Mouse (Mus musculus) thymus, adult 2 months (tissue): ENCODE data around the gene Gorasp1. TPM values are rescaled to one million over a fixed set of nuclear protein-coding genes. Genes with fewer than 3 reads are reported as not detected.

Experiments used
- DNase-seq: peaks from one replicate; pipeline ENCODE4 v3.0.0; 2021
- H3K27ac ChIP-seq: fragments of 200-500 bp; 2 replicates; pipeline ENCODE4 v1.5.1; 2012; ENCODE audit warnings: low read length, control low read depth; ENCODE audit not compliant: control insufficient read depth, insufficient read depth
- H3K27me3 ChIP-seq: fragments of 200-500 bp; 2 replicates; pipeline ENCODE4 v1.6.1; 2012; ENCODE audit warnings: mild to moderate bottlenecking, low read length, moderate library complexity, mixed read lengths; ENCODE audit not compliant: control insufficient read depth, insufficient read depth
- H3K36me3 ChIP-seq: fragments of 200-500 bp; 2 replicates; pipeline ENCODE4 v1.6.1; 2012; ENCODE audit warnings: mild to moderate bottlenecking, low read length, moderate library complexity; ENCODE audit not compliant: control insufficient read depth, insufficient read depth
- H3K4me1 ChIP-seq: fragments of 200-500 bp; replicated peaks from 2 replicates; pipeline ENCODE4 v1.6.1; 2012; ENCODE audit warnings: low read length; ENCODE audit not compliant: control insufficient read depth, insufficient read depth
- H3K4me3 ChIP-seq: fragments of 200-500 bp; 2 replicates; pipeline ENCODE4 v1.5.1; 2012; ENCODE audit warnings: mild to moderate bottlenecking, low read length, control low read depth, moderate library complexity; ENCODE audit not compliant: control insufficient read depth, insufficient read depth
- CTCF ChIP-seq: fragments of 200-500 bp; IDR thresholded peaks from 2 replicates; pipeline ENCODE4 v1.5.1; 2012; ENCODE audit warnings: mild to moderate bottlenecking, control low read depth, low read length, moderate library complexity, borderline replicate concordance; ENCODE audit not compliant: control insufficient read depth, poor library complexity, insufficient read depth; ENCODE audit errors: extremely low read depth
- POLR2A ChIP-seq: fragments of 200-500 bp; IDR thresholded peaks from 2 replicates; pipeline ENCODE4 v1.6.1; 2012; ENCODE audit warnings: mild to moderate bottlenecking, low read length, control low read depth, moderate library complexity; ENCODE audit not compliant: control insufficient read depth, poor library complexity, insufficient read depth; ENCODE audit errors: extremely low read depth
- WGBS: fragments of 180-500 bp; shearing (Covaris S2); methylation state at CpG from one replicate; pipeline ENCODE4 v1.1.7; 2018; 5-methylcytosine and 5-hydroxymethylcytosine counted together
- polyA plus RNA-seq: library from polyadenylated mRNA; depleted of rRNA; stranded (reverse); fragments of >200 nt; gene quantifications from 2 replicates; pipeline ENCODE4 v1.2.3, GENCODE M21; 2012; rRNA removed

Gene Gorasp1
- polyA plus RNA-seq, 1 experiment = 10.8 TPM

DNA sequence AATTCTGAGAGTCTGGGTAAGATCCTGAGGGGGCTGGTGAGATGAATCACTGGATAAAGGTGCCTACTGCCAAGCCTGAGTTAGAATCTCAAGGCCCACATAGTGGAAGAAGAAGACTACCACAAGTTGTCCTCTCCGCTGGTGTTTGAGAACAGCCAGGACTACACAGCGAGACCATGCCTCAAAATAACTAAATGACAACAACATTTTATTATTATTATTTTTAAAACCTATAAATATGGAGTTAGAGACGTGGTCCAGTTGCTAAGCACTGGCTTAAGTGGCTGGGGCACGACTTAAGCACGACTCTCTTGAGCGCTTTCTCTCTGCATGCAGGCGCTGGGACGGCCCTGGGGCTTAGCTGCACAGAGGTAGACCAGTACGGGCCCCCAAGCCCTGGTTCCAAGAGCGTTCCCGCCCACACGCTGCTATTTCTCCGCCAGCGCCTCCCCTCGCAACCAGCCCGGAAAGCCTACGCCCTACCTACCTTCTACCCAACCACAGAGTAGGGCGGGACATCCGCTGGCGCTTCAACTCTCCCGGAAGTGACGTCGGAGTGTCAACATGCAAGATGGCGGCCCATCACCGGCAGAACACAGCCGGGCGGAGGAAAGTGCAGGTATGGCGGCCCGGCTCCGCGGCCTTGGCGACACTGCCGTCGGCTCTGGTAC lies 42.9 kb downstream of the Gorasp1 start, which contains the start of gene Wdr48:
Wdr48 (plus strand) TSS at position 540 of the 671 bp plus-strand sequence.
- 4% methylated on average over 34 of the region's 34 CpGs for WGBS
- TF ChIP-seq CTCF (peak; percentile 53; the same call in 1 of the 2 replicates), POLR2A (peak; percentile 42; the same call in 1 of the 2 replicates)
- H3K27ac ChIP-seq = peak within 1 kb of the TSS; percentile 4; the same call in 1 of the 2 replicates
- DNase-seq = peak; percentile 97
- no peaks in the 10 kb centered on the region for H3K27me3 ChIP-seq
- peaks cover 6% of the 10 kb centered on the region for H3K4me1 ChIP-seq
- H3K36me3 ChIP-seq = no peaks in the 10 kb centered on the region
- H3K4me3 ChIP-seq = peak within 1 kb of the TSS; percentile 57

GRCm38 (mm10) chr9:119893881-119894280 lies 43.5 kb downstream of the Gorasp1 start:
- Histone ChIP-seq H3K27ac (no peak overlapping the region), H3K4me3 (no peak overlapping the region)
- 97% methylated on average over 5 of the region's 5 CpGs for WGBS

DNA sequence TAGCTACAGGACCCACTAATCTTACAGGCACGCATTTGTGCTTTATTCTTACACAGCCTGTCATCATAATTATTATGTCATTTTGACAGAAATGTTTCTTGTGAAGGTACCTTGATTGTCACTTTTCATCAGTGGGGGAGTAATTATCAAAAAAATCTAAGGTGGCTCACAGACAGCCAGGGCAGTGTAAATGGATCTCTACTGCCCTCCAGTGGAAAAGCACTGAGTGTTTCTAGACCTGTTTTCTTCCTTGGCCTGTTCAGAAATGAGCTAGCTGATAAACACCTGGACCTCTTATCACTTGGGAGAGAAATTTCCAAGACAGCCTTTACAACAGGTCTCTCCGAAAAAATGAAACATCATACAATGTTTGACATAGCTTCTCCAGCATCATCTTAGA lies 46.7 kb downstream of the Gorasp1 start:
- H3K4me1 ChIP-seq = peaks cover 5% of the 10 kb centered on the region
- peak; percentile 37 for DNase-seq
- H3K27ac ChIP-seq = no peak overlapping the region
- H3K4me3 ChIP-seq = no peak overlapping the region
- WGBS = 80% methylated on average over 2 of the region's 2 CpGs
- TF ChIP-seq POLR2A (no peak), CTCF (no peak)
- H3K27me3 ChIP-seq = no peaks in the 10 kb centered on the region
- no peaks in the 10 kb centered on the region for H3K36me3 ChIP-seq

More at GRCm38 (mm10) chr9:119893881-119894280, 43.5 kb downstream of the Gorasp1 start:
- H3K4me1 ChIP-seq = peaks cover 6% of the 10 kb centered on the region
- no peaks in the 10 kb centered on the region for H3K27me3 ChIP-seq
- TF ChIP-seq POLR2A (no peak), CTCF (no peak)
- H3K36me3 ChIP-seq = no peaks in the 10 kb centered on the region
- no peak for DNase-seq

GRCm38 (mm10) chr9:119889446-119889845 lies 47.9 kb downstream of the Gorasp1 start:
- Histone ChIP-seq H3K36me3 (no peaks in the 10 kb centered on the region), H3K4me1 (no peaks in the 10 kb centered on the region), H3K27me3 (no peaks in the 10 kb centered on the region), H3K27ac (no peak overlapping the region), H3K4me3 (no peak overlapping the region)
- no peak for TF ChIP-seq CTCF
- TF ChIP-seq POLR2A = no peak
- no peak for DNase-seq
- WGBS = 94% methylated on average over 9 of the region's 9 CpGs

DNA sequence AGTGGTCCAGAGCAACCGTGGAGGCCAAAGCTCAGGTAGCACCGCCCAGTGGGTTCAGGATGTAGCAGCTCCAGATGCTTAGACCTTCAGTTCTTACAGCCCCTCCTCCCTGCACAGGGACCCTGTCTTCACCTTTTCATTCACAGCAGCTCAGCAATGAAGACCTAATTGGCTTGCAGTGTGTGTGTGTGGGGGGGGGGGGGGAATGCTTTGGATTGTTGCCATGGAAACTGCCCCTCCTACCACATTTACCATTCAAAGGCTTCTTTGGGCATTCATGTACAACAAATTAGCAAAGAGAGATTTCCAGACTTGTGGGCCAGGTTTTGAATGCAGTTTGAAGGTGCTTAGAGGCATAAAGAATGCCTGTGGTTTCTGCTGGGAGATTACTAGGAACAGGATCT lies 48.5 kb downstream of the Gorasp1 start:
- Histone ChIP-seq H3K4me3 (no peak overlapping the region), H3K36me3 (no peaks in the 10 kb centered on the region), H3K4me1 (no peaks in the 10 kb centered on the region), H3K27me3 (no peaks in the 10 kb centered on the region), H3K27ac (no peak overlapping the region)
- no peak for DNase-seq
- TF ChIP-seq POLR2A (no peak), CTCF (no peak)
- 72% methylated on average over 2 of the region's 2 CpGs for WGBS

DNA sequence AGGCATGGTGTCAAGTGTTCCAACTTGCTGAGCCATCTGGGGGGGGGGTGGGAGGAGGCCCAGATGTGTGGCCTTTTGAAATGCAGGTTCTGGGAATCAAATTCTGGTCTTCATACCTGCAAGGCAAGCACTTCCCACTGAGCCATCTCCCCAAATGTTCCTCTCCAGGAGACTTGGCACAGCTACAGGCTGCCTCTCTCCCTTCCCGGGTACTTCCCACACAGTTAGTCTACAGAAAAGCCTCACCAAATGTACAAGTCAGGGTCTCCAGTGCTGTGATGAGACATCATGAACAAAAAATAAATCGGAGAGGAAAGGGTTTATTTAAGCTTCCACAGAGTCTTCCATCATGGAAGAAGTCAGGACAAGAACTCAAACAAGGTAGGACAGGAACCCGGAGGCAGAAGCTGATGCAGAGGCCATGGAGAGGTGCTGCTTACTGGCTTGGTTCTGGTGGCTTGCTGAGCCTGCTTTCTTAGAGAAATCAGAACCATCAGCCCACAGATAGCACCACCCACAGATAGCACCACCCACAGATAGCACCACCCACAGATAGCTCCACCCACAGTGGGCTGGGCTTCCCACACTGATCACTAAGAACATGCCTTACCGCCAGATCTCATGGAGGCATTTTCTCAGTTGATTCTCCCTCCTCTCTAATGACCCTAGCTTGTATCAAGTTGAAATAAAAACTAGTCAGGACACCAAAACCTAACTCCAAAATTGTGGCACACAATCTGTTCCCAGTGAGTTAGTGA lies 50.0 kb downstream of the Gorasp1 start:
- Histone ChIP-seq H3K27ac (no peak overlapping the region), H3K27me3 (no peaks in the 10 kb centered on the region), H3K4me3 (no peak overlapping the region), H3K4me1 (no peaks in the 10 kb centered on the region), H3K36me3 (no peaks in the 10 kb centered on the region)
- no peak for DNase-seq
- WGBS = 86% methylated on average over 4 of the region's 4 CpGs
- TF ChIP-seq CTCF = no peak
- no peak for TF ChIP-seq POLR2A

Other genes with a start within 250 kb of the Gorasp1 start
- gene Scn10a, start 218.2 kb downstream of the Gorasp1 start, polyA plus RNA-seq = 0.09 and 0.20 TPM in 2 replicates
- gene Scn11a, start 112.1 kb downstream of the Gorasp1 start, polyA plus RNA-seq = 0.04 TPM in 1 of 2 replicates, not detected in the other
- gene Wdr48, start 42.7 kb downstream of the Gorasp1 start, polyA plus RNA-seq = 78.9 and 90.5 TPM in 2 replicates
- 0.18 and 0.29 TPM in 2 replicates for gene Ttc21a, start within 50 bp of the Gorasp1 start, polyA plus RNA-seq
- 283 and 325 TPM in 2 replicates for gene Csrnp1, start 47.1 kb upstream of the Gorasp1 start, polyA plus RNA-seq
- 0.24 and 2.3 TPM in 2 replicates for gene Xirp1, start 86.0 kb upstream of the Gorasp1 start, polyA plus RNA-seq
- gene Cx3cr1, start 132.3 kb upstream of the Gorasp1 start, polyA plus RNA-seq = 5.1 and 7.5 TPM in 2 replicates
- gene Ccr8, start 154.5 kb upstream of the Gorasp1 start, polyA plus RNA-seq = 19.2 and 21.0 TPM in 2 replicates
- gene Slc25a38, start 172.8 kb upstream of the Gorasp1 start, polyA plus RNA-seq = 67.8 and 79.9 TPM in 2 replicates
- gene Rpsa, start 190.1 kb upstream of the Gorasp1 start, polyA plus RNA-seq = 5,416 and 5,545 TPM in 2 replicates
- gene Mobp, start 212.1 kb upstream of the Gorasp1 start, polyA plus RNA-seq = 0.48 TPM in 1 of 2 replicates, not detected in the other